22 mouse cellular contexts compared by ENCODE assay signal in genomic region chr6:88352541-88352940, GRCm38 (mm10).
A peak's percentile ranks its signal among the peaks of the same experiment; 100 is the strongest.
DNase-seq lines count a peak whose midpoint lies in the region; ATAC-seq lines count a peak whose summit lies in the region.
"Had no signal": no experiment of that assay in that cellular context is flagged by ENCODE, and none has a peak within 500 bp of the region (broad histone marks: within the 10 kb centered on the region; RNA-seq: fewer than 3 reads in every experiment).

No protein-coding gene starts in this region.

- no peak overlapping the region for H3K4me2 ChIP-seq in hindbrain, embryonic 12.5 days (replicated peaks)
- no peak overlapping the region for H3K4me2 ChIP-seq in limb, embryonic 15.5 days
- no peak overlapping the region for H3K4me2 ChIP-seq in neural tube, embryonic 15.5 days
- H3K4me2 ChIP-seq: intestine, embryonic 15.5 days; limb, embryonic 13.5 days; midbrain, embryonic 12.5 days had no signal

- H3K9me3 ChIP-seq in hindbrain, embryonic 10.5 days: no peaks in the 10 kb centered on the region
- no peaks in the 10 kb centered on the region for H3K9me3 ChIP-seq in hindbrain, embryonic 12.5 days (replicated peaks)
- H3K9me3 ChIP-seq in limb, embryonic 15.5 days: no peaks in the 10 kb centered on the region
- H3K9me3 ChIP-seq in neural tube, embryonic 15.5 days (replicated peaks): no peaks in the 10 kb centered on the region
- H3K9me3 ChIP-seq: intestine, embryonic 15.5 days; limb, embryonic 13.5 days; midbrain, embryonic 12.5 days had no signal

- DNase-seq in hindbrain, embryonic 10.5 days (ENCODE audit: low spot score): peak; percentile 29
- peak; percentile 94 for DNase-seq in Muller cell, postnatal 12 days (ENCODE audit: inconsistent ontology term)
- DNase-seq in embryo, embryonic 10.5 days (ENCODE audit: low spot score): peak; percentile 55
- DNase-seq in frontal cortex, postnatal 14 days (ENCODE audit: low spot score in 2 of 2): no peak
- DNase-seq: adrenal gland, adult 8-10 months; cerebellum, adult 11 months; gastrocnemius, postnatal 25 days; kidney, adult 9 months; kidney, postnatal 25 days had no signal

- H3K27me3 ChIP-seq in hindbrain, embryonic 10.5 days (ENCODE audit: insufficient read depth, poor library complexity, severe bottlenecking): no peaks in the 10 kb centered on the region
- no peaks in the 10 kb centered on the region for H3K27me3 ChIP-seq in hindbrain, embryonic 12.5 days
- H3K27me3 ChIP-seq in limb, embryonic 15.5 days: no peaks in the 10 kb centered on the region
- no peaks in the 10 kb centered on the region for H3K27me3 ChIP-seq in neural tube, embryonic 15.5 days (replicated peaks)
- H3K27me3 ChIP-seq: intestine, embryonic 15.5 days; limb, embryonic 13.5 days; midbrain, embryonic 12.5 days; Patski had no signal

- peaks cover 15% of the 10 kb centered on the region for H3K4me1 ChIP-seq in hindbrain, embryonic 10.5 days (replicated peaks)
- peaks cover 3% of the 10 kb centered on the region; the same call in 1 of the 2 replicates for H3K4me1 ChIP-seq in hindbrain, embryonic 12.5 days
- no peaks in the 10 kb centered on the region for H3K4me1 ChIP-seq in limb, embryonic 15.5 days
- no peaks in the 10 kb centered on the region for H3K4me1 ChIP-seq in neural tube, embryonic 15.5 days
- H3K4me1 ChIP-seq: intestine, embryonic 15.5 days; midbrain, embryonic 12.5 days had no signal

- H3K9ac ChIP-seq in hindbrain, embryonic 12.5 days: no peak overlapping the region
- no peak overlapping the region for H3K9ac ChIP-seq in limb, embryonic 15.5 days
- H3K9ac ChIP-seq in neural tube, embryonic 15.5 days (replicated peaks): no peak overlapping the region
- H3K9ac ChIP-seq: intestine, embryonic 15.5 days; limb, embryonic 13.5 days; liver, embryonic 14.5 days; midbrain, embryonic 12.5 days had no signal

- H3K27ac ChIP-seq in hindbrain, embryonic 10.5 days: no peak overlapping the region
- H3K27ac ChIP-seq in hindbrain, embryonic 12.5 days: no peak overlapping the region
- no peak overlapping the region for H3K27ac ChIP-seq in limb, embryonic 15.5 days
- H3K27ac ChIP-seq in neural tube, embryonic 15.5 days (replicated peaks): no peak overlapping the region
- H3K27ac ChIP-seq: intestine, embryonic 15.5 days; limb, embryonic 13.5 days; liver, embryonic 14.5 days; macrophage; midbrain, embryonic 12.5 days; stomach, postnatal 0 days had no signal

- no peak overlapping the region for H3K4me3 ChIP-seq in hindbrain, embryonic 10.5 days
- H3K4me3 ChIP-seq in hindbrain, embryonic 12.5 days: no peak overlapping the region
- no peak overlapping the region for H3K4me3 ChIP-seq in limb, embryonic 15.5 days
- no peak overlapping the region for H3K4me3 ChIP-seq in neural tube, embryonic 15.5 days (replicated peaks)
- H3K4me3 ChIP-seq: erythroblast, embryonic 14.5 days; intestine, embryonic 15.5 days; limb, embryonic 13.5 days; midbrain, embryonic 12.5 days; myocyte had no signal

- H3K36me3 ChIP-seq in hindbrain, embryonic 10.5 days: peaks cover 15% of the 10 kb centered on the region; the same call in 1 of the 2 replicates
- H3K36me3 ChIP-seq in hindbrain, embryonic 12.5 days: peaks cover 16% of the 10 kb centered on the region; the same call in 1 of the 2 replicates
- peaks cover 17% of the 10 kb centered on the region for H3K36me3 ChIP-seq in limb, embryonic 15.5 days
- H3K36me3 ChIP-seq in neural tube, embryonic 15.5 days: 0 out of 2 replicates have a peak, but pooled peaks cover 3% of the 10 kb centered on the region
- H3K36me3 ChIP-seq: intestine, embryonic 15.5 days; midbrain, embryonic 12.5 days had no signal

- ATAC-seq in hindbrain, embryonic 12.5 days (ENCODE audit: low FRiP score): no peak
- 0 out of 2 replicates have a peak, but pooled peaks have one; percentile 19 for ATAC-seq in limb, embryonic 15.5 days (ENCODE audit: insufficient number of reproducible peaks, low FRiP score, low TSS enrichment, low read depth)
- no peak for ATAC-seq in neural tube, embryonic 15.5 days (ENCODE audit: low FRiP score)
- ATAC-seq: forebrain, embryonic 14.5 days; intestine, embryonic 15.5 days; Patski had no signal

- 37% methylated on average over 4 of the region's 4 CpGs for WGBS in hindbrain, embryonic 10.5 days
- 59% methylated on average over 4 of the region's 4 CpGs for WGBS in hindbrain, embryonic 12.5 days
- WGBS in limb, embryonic 15.5 days: 57% methylated on average over 4 of the region's 4 CpGs
- WGBS in neural tube, embryonic 15.5 days: 48% methylated on average over 4 of the region's 4 CpGs

Comparison
In these comparisons a context has a peak if more than half of its experiments do, and no peak if none do; other contexts are left out.
1. DNase-seq: peak in hindbrain, embryonic 10.5 days (single experiment), Muller cell, postnatal 12 days (single experiment) and embryo, embryonic 10.5 days (single experiment); none in frontal cortex, postnatal 14 days (0 of 2).